Mouse (Mus musculus) stomach, embryonic 15.5 days (tissue): ENCODE measurements at regions not wholly inside any gene's neighbourhood (a gene's known extent, or its start where the extent isn't known, plus 50 kb on each side); places are given as distances from the start of the nearest gene placed in this dataset.
A peak's percentile ranks its signal among the peaks of the same experiment; 100 is the strongest.

Experiments
- ATAC-seq: fragments of 200-750 bp; cut with Nextera tagmentation; 2 replicates; pipeline ENCODE4 v1.8.0; 2017; ENCODE audit warnings: low read depth, moderate number of reproducible peaks, moderate TSS enrichment; ENCODE audit not compliant: insufficient read depth, low FRiP score
- H3K27ac ChIP-seq: fragments of 300-500 bp; sonication (generic); 2 replicates; pipeline ENCODE4 v1.5.1; 2015; ENCODE audit warnings: mild to moderate bottlenecking, inconsistent platforms
- H3K27me3 ChIP-seq: fragments of 300-500 bp; sonication (generic); replicated peaks from 2 replicates; pipeline ENCODE4 v1.6.1; 2015; ENCODE audit warnings: inconsistent platforms
- H3K36me3 ChIP-seq: fragments of 300-500 bp; sonication (generic); 2 replicates; pipeline ENCODE4 v1.6.1; 2015; ENCODE audit warnings: inconsistent platforms
- H3K4me1 ChIP-seq: fragments of 300-500 bp; sonication (generic); 2 replicates; pipeline ENCODE4 v1.6.1; 2015; ENCODE audit warnings: inconsistent platforms
- H3K4me2 ChIP-seq: fragments of 300-500 bp; sonication (generic); 2 replicates; pipeline ENCODE4 v1.6.1; 2015; ENCODE audit warnings: mild to moderate bottlenecking, inconsistent platforms
- H3K4me3 ChIP-seq: fragments of 300-500 bp; sonication (generic); replicated peaks from 2 replicates; pipeline ENCODE4 v1.5.1; 2015; ENCODE audit warnings: inconsistent platforms
- H3K9ac ChIP-seq: fragments of 300-500 bp; sonication (generic); 2 replicates; pipeline ENCODE4 v1.6.1; 2015; ENCODE audit warnings: inconsistent platforms
- H3K9me3 ChIP-seq: fragments of 300-500 bp; sonication (generic); 2 replicates; pipeline ENCODE4 v1.6.1; 2016; ENCODE audit warnings: inconsistent platforms
- WGBS: fragments of 180-500 bp; shearing (Covaris S2); methylation state at CpG from one replicate; pipeline ENCODE4 v1.1.7; 2015; 5-methylcytosine and 5-hydroxymethylcytosine counted together

DNA sequence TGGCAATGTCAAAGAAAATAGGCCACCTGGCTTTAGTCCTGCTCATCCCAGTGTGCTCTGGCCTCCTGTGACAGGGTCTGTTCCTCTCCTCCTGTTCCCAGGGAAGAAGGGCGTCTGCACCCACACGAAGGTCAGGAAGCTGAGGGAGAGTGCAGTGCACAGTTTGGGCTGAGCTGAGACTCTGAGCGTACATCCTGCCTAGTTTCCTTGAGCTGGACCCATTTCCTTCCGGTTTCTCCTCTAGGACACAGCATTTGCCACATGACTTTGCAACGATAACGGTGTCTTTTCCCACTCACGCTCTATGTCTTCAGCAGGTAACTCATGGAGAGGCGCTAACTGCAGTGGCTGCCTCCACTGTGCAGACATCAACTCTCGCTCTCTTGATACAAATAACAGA lies 59.6 kb upstream of the Cdh4 start:
- Histone ChIP-seq H3K36me3 (no peaks in the 10 kb centered on the region), H3K9ac (no peak overlapping the region), H3K4me2 (no peak overlapping the region), H3K4me1 (peaks cover 5% of the 10 kb centered on the region; the same call in 1 of the 2 replicates), H3K27ac (no peak overlapping the region), H3K4me3 (no peak overlapping the region), H3K27me3 (no peaks in the 10 kb centered on the region), H3K9me3 (no peaks in the 10 kb centered on the region)
- WGBS = 72% methylated on average over 9 of the region's 9 CpGs
- no peak; the same call in 1 of the 2 replicates for ATAC-seq

DNA sequence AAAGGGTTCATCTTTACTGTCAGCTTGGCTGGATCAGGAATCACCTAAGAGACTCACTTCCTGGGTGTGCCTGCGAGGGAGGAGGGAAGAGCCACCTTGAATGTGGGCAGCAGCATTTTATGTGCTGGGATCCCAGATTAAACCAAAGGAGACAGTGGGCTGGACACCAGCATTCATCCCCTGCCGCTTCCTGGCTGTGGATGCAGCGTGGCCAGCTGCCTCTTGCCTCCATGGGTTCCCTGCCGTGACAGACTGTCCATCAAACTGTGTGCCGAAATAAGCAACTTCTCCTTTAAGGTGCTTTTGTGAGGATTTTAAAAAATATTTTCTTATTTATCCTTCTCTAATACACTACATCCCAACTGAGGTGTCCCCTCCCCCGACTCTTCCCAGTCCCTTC lies 55.4 kb upstream of the Cdh4 start:
- Histone ChIP-seq H3K4me2 (no peak overlapping the region), H3K36me3 (no peaks in the 10 kb centered on the region), H3K9me3 (no peaks in the 10 kb centered on the region), H3K27me3 (no peaks in the 10 kb centered on the region), H3K27ac (no peak overlapping the region), H3K9ac (no peak overlapping the region), H3K4me3 (no peak overlapping the region), H3K4me1 (peaks cover 6% of the 10 kb centered on the region; the same call in 1 of the 2 replicates)
- no peak for ATAC-seq
- 74% methylated on average over 6 of the region's 6 CpGs for WGBS

DNA sequence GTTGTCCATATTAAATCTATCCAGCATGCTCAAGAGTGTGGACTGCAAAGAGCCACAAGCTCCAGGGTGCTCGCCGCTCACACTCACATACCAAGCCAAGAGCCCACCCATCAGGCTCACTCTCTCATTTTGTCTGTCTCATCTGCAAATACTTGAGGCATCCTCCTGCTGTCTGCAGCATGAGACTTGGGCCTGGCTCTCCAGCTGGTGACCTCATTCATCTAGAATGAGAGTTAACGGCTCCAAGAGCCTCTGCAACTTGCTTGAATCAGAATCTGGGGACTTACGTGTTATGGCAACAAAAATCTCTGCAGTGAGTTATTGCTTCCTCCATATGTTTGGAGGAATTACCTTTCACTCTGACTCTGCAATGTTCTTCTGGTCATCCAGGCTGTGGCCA lies 51.7 kb upstream of the Cdh4 start:
- H3K27ac ChIP-seq = peak overlapping the region; percentile 46; the same call in 1 of the 2 replicates
- WGBS = 41% methylated on average over 4 of the region's 4 CpGs
- ATAC-seq = peak; percentile 25; the same call in 1 of the 2 replicates

DNA sequence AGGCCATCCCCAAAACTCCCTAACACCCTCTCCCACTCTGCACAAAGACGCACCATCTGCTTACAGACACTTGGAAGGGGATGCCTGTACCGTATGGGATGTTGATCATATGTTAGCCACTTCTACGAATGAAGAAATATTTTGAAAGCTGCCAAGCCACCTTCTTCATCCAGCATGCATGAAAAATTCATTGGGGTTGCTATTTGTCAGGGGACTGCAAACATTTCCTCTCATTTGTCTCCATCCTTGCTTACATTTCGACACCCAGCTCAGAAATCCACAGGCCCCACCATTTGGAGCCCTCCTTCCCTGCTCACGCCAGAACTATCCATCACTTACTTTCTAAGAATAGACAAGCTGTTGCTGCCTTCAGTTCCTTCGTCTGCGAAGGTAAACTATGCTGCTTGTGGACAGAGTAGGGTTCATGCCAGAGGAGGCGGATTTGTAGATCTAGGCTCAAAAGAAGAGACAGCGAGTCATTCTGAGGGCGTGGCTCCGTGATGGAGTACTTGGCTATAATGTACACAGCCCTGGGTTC lies 51.2 kb upstream of the Cdh4 start:
- Histone ChIP-seq H3K27ac (peak overlapping the region; percentile 46; the same call in 1 of the 2 replicates), H3K9me3 (no peaks in the 10 kb centered on the region), H3K36me3 (no peaks in the 10 kb centered on the region), H3K4me2 (no peak overlapping the region), H3K4me1 (peaks cover 6% of the 10 kb centered on the region; the same call in 1 of the 2 replicates), H3K27me3 (no peaks in the 10 kb centered on the region), H3K9ac (no peak overlapping the region), H3K4me3 (no peak overlapping the region)
- 20% methylated on average over 11 of the region's 11 CpGs for WGBS
- peak; percentile 61; the same call in 1 of the 2 replicates for ATAC-seq

More for the DNA sequence above, 51.7 kb upstream of the Cdh4 start:
- Histone ChIP-seq H3K36me3 (no peaks in the 10 kb centered on the region), H3K4me3 (no peak overlapping the region), H3K27me3 (no peaks in the 10 kb centered on the region), H3K4me2 (no peak overlapping the region), H3K9ac (no peak overlapping the region), H3K4me1 (peaks cover 6% of the 10 kb centered on the region; the same call in 1 of the 2 replicates), H3K9me3 (no peaks in the 10 kb centered on the region)
